Mouse (Mus musculus): ENCODE measurements at regions not wholly inside any gene's neighbourhood (a gene's known extent, or its start where the extent isn't known, plus 50 kb on each side); places are given as distances from the start of the nearest gene placed in this dataset.

- no peak overlapping the region for H3K4me2 ChIP-seq (replicated peaks; ENCODE audit: low read depth, low read length)
- H3K27me3 ChIP-seq (replicated peaks; ENCODE audit: insufficient read depth, low read length): no peaks in the 10 kb centered on the region
- 17% methylated on average over 10 of the region's 10 CpGs for WGBS
- H3K4me1 ChIP-seq (ENCODE audit: insufficient read depth, low read depth, low read length): peaks cover 4% of the 10 kb centered on the region; the same call in 1 of the 2 replicates
- no peak for TF ChIP-seq CTCF (IDR thresholded peaks at IDR 0.05)
- no peak for TF ChIP-seq EP300 (IDR thresholded peaks at IDR 0.05)
- H3K9me3 ChIP-seq (ENCODE audit: low read length): no peaks in the 10 kb centered on the region
- H3K27ac ChIP-seq (ENCODE audit: low read length): no peak overlapping the region
- no peaks in the 10 kb centered on the region for H3K36me3 ChIP-seq (ENCODE audit: insufficient read depth, low read length)
- no peak for ATAC-seq
- no peak overlapping the region for H3K9ac ChIP-seq (replicated peaks; ENCODE audit: low read depth)
- no peak overlapping the region for H3K4me3 ChIP-seq (ENCODE audit: low read depth, low read length)
- no peak for DNase-seq (ENCODE audit: low spot score)
Measured at GRCm38 (mm10) chr5:111511982-111512381, 94.8 kb downstream of the Mn1 start.

GRCm38 (mm10) chr5:111513976-111514375 lies 96.8 kb downstream of the Mn1 start:
- ATAC-seq (no peak), DNase-seq (ENCODE audit: low spot score) (no peak)
- WGBS: 70% methylated on average over 6 of the region's 6 CpGs
- Histone ChIP-seq H3K36me3 (ENCODE audit: insufficient read depth, low read length) (no peaks in the 10 kb centered on the region), H3K4me3 (ENCODE audit: low read depth, low read length) (no peak overlapping the region), H3K4me1 (ENCODE audit: insufficient read depth, low read depth, low read length) (no peaks in the 10 kb centered on the region; the same call in 1 of the 2 replicates), H3K4me2 (replicated peaks; ENCODE audit: low read depth, low read length) (no peak overlapping the region), H3K27me3 (replicated peaks; ENCODE audit: insufficient read depth, low read length) (no peaks in the 10 kb centered on the region), H3K9me3 (ENCODE audit: low read length) (no peaks in the 10 kb centered on the region), H3K27ac (ENCODE audit: low read length) (no peak overlapping the region), H3K9ac (replicated peaks; ENCODE audit: low read depth) (no peak overlapping the region)
- TF ChIP-seq EP300 (IDR thresholded peaks at IDR 0.05): no peak
- TF ChIP-seq CTCF (IDR thresholded peaks at IDR 0.05): no peak

- Histone ChIP-seq H3K9ac (replicated peaks; ENCODE audit: low read depth) (no peak overlapping the region), H3K4me1 (ENCODE audit: insufficient read depth, low read depth, low read length) (no peaks in the 10 kb centered on the region), H3K36me3 (ENCODE audit: insufficient read depth, low read length) (no peaks in the 10 kb centered on the region), H3K27ac (ENCODE audit: low read length) (no peak overlapping the region), H3K9me3 (ENCODE audit: low read length) (no peaks in the 10 kb centered on the region), H3K4me2 (replicated peaks; ENCODE audit: low read depth, low read length) (no peak overlapping the region), H3K27me3 (replicated peaks; ENCODE audit: insufficient read depth, low read length) (no peaks in the 10 kb centered on the region), H3K4me3 (ENCODE audit: low read depth, low read length) (no peak overlapping the region)
- DNase-seq (ENCODE audit: low spot score) (no peak), ATAC-seq (no peak)
- 38% methylated on average over 3 of the region's 3 CpGs for WGBS
- TF ChIP-seq EP300 (IDR thresholded peaks at IDR 0.05) (no peak), CTCF (IDR thresholded peaks at IDR 0.05) (no peak)
Measured at GRCm38 (mm10) chr5:111519059-111519458, 101.9 kb downstream of the Mn1 start.

GRCm38 (mm10) chr5:111519500-111520041 lies 102.4 kb downstream of the Mn1 start:
- Histone ChIP-seq H3K27me3 (replicated peaks; ENCODE audit: insufficient read depth, low read length) (no peaks in the 10 kb centered on the region), H3K9me3 (ENCODE audit: low read length) (no peaks in the 10 kb centered on the region), H3K27ac (ENCODE audit: low read length) (no peak overlapping the region), H3K9ac (replicated peaks; ENCODE audit: low read depth) (no peak overlapping the region), H3K36me3 (ENCODE audit: insufficient read depth, low read length) (no peaks in the 10 kb centered on the region), H3K4me1 (ENCODE audit: insufficient read depth, low read depth, low read length) (no peaks in the 10 kb centered on the region), H3K4me3 (ENCODE audit: low read depth, low read length) (no peak overlapping the region), H3K4me2 (replicated peaks; ENCODE audit: low read depth, low read length) (no peak overlapping the region)
- DNase-seq (ENCODE audit: low spot score) (no peak), ATAC-seq (no peak)
- TF ChIP-seq CTCF (IDR thresholded peaks at IDR 0.05) (no peak), EP300 (IDR thresholded peaks at IDR 0.05) (no peak)
- WGBS: 21% methylated on average over 7 of the region's 7 CpGs

- 63% methylated on average over 2 of the region's 2 CpGs for WGBS
- ATAC-seq (no peak), DNase-seq (ENCODE audit: low spot score) (no peak)
- Histone ChIP-seq H3K9me3 (ENCODE audit: low read length) (no peaks in the 10 kb centered on the region), H3K9ac (replicated peaks; ENCODE audit: low read depth) (no peak overlapping the region), H3K4me2 (replicated peaks; ENCODE audit: low read depth, low read length) (no peak overlapping the region), H3K27ac (ENCODE audit: low read length) (no peak overlapping the region), H3K4me3 (ENCODE audit: low read depth, low read length) (no peak overlapping the region), H3K36me3 (ENCODE audit: insufficient read depth, low read length) (no peaks in the 10 kb centered on the region), H3K27me3 (replicated peaks; ENCODE audit: insufficient read depth, low read length) (no peaks in the 10 kb centered on the region), H3K4me1 (ENCODE audit: insufficient read depth, low read depth, low read length) (no peaks in the 10 kb centered on the region)
- no peak for TF ChIP-seq EP300 (IDR thresholded peaks at IDR 0.05)
- no peak for TF ChIP-seq CTCF (IDR thresholded peaks at IDR 0.05)
Measured at GRCm38 (mm10) chr5:111521866-111522265, 104.7 kb downstream of the Mn1 start.

- WGBS: 43% methylated on average over 7 of the region's 7 CpGs
Measured at GRCm38 (mm10) chr5:111522586-111522985, 105.4 kb downstream of the Mn1 start.

GRCm38 (mm10) chr5:111527741-111528140 lies 110.6 kb downstream of the Mn1 start:
- no peak for DNase-seq (ENCODE audit: low spot score)
- Histone ChIP-seq H3K9me3 (ENCODE audit: low read length) (no peaks in the 10 kb centered on the region), H3K4me2 (replicated peaks; ENCODE audit: low read depth, low read length) (no peak overlapping the region), H3K27me3 (replicated peaks; ENCODE audit: insufficient read depth, low read length) (no peaks in the 10 kb centered on the region), H3K4me3 (ENCODE audit: low read depth, low read length) (no peak overlapping the region), H3K4me1 (ENCODE audit: insufficient read depth, low read depth, low read length) (no peaks in the 10 kb centered on the region; the same call in 1 of the 2 replicates), H3K9ac (replicated peaks; ENCODE audit: low read depth) (no peak overlapping the region), H3K27ac (ENCODE audit: low read length) (no peak overlapping the region), H3K36me3 (ENCODE audit: insufficient read depth, low read length) (no peaks in the 10 kb centered on the region)
- TF ChIP-seq CTCF (IDR thresholded peaks at IDR 0.05) (no peak), EP300 (IDR thresholded peaks at IDR 0.05) (no peak)
- no peak for ATAC-seq
- WGBS: 85% methylated on average over 10 of the region's 10 CpGs

More at GRCm38 (mm10) chr5:111522586-111522985, 105.4 kb downstream of the Mn1 start:
- Histone ChIP-seq H3K27me3 (replicated peaks; ENCODE audit: insufficient read depth, low read length) (no peaks in the 10 kb centered on the region), H3K27ac (ENCODE audit: low read length) (no peak overlapping the region), H3K9me3 (ENCODE audit: low read length) (no peaks in the 10 kb centered on the region), H3K4me1 (ENCODE audit: insufficient read depth, low read depth, low read length) (no peaks in the 10 kb centered on the region), H3K4me3 (ENCODE audit: low read depth, low read length) (no peak overlapping the region), H3K9ac (replicated peaks; ENCODE audit: low read depth) (no peak overlapping the region), H3K4me2 (replicated peaks; ENCODE audit: low read depth, low read length) (no peak overlapping the region), H3K36me3 (ENCODE audit: insufficient read depth, low read length) (no peaks in the 10 kb centered on the region)
- ATAC-seq: no peak
- DNase-seq (ENCODE audit: low spot score): no peak
- no peak for TF ChIP-seq CTCF (IDR thresholded peaks at IDR 0.05)
- TF ChIP-seq EP300 (IDR thresholded peaks at IDR 0.05): no peak

Measured in lung, postnatal 0 days (tissue).